Mouse (Mus musculus): Measurements from ENCODE around the gene Gart. TPM values are rescaled to one million over a fixed set of nuclear protein-coding genes. Genes with fewer than 3 reads are reported as not detected.

The Gart gene
- polyA plus RNA-seq, 1 experiment from 2014 or later, result 71.0 TPM

- 0 out of 2 replicates have a peak, but pooled peaks cover 6% of the 10 kb centered on the region for H3K4me1 ChIP-seq (replicated peaks; ENCODE audit: insufficient read depth, low read length)
- 18% methylated on average over 9 of the region's 9 CpGs for WGBS
- ATAC-seq (replicated peaks; ENCODE audit: low FRiP score, low read depth), result no peak
- no peaks in the 10 kb centered on the region for H3K36me3 ChIP-seq (ENCODE audit: insufficient read depth, low read length)
- TF ChIP-seq CTCF (IDR thresholded peaks at IDR 0.05; ENCODE audit: low read depth), result no peak
- DNase-seq (ENCODE audit: low spot score), result no peak
- no peaks in the 10 kb centered on the region for H3K27me3 ChIP-seq (ENCODE audit: insufficient read depth, low read length)
- H3K4me3 ChIP-seq (replicated peaks; ENCODE audit: low read depth, low read length), result peak overlapping the region; percentile 76
- peak overlapping the region; percentile 79 for H3K4me2 ChIP-seq (ENCODE audit: low read length)
- H3K9me3 ChIP-seq (replicated peaks; ENCODE audit: low read length), result no peaks in the 10 kb centered on the region
- no peak overlapping the region for H3K9ac ChIP-seq (ENCODE audit: low read depth, low read length)
- no peak overlapping the region for H3K27ac ChIP-seq
Measured at GRCm38 (mm10) chr16:91596397-91596778, 50.4 kb downstream of the Gart start.

DNA sequence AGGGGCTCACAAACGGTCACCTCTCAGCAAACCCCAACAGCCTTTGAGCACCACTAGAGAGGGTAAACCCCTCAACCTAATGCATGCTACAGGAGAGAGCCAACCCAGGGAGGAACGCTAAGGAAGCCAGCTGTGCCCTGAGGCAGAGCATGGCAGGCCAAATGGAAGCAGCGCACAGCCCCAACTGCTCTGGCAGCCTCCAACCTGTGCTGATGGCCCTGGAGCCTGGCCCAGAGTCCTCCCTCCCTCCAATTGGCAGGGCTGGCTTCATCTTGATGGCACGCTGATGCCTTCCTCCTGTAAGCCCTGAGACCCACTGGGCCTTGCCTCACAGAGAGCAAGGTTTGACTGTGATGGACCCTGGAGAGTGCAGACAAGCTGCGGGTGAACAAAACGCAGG, 51.7 kb downstream of the Gart start:
- Histone ChIP-seq H3K4me3 (replicated peaks; ENCODE audit: low read depth, low read length) (no peak overlapping the region), H3K9ac (ENCODE audit: low read depth, low read length) (no peak overlapping the region), H3K4me2 (ENCODE audit: low read length) (no peak overlapping the region), H3K27me3 (ENCODE audit: insufficient read depth, low read length) (no peaks in the 10 kb centered on the region), H3K36me3 (ENCODE audit: insufficient read depth, low read length) (no peaks in the 10 kb centered on the region), H3K27ac (no peak overlapping the region), H3K9me3 (replicated peaks; ENCODE audit: low read length) (no peaks in the 10 kb centered on the region), H3K4me1 (replicated peaks; ENCODE audit: insufficient read depth, low read length) (0 out of 2 replicates have a peak, but pooled peaks cover 9% of the 10 kb centered on the region)
- 77% methylated on average over 6 of the region's 6 CpGs for WGBS
- TF ChIP-seq CTCF (IDR thresholded peaks at IDR 0.05; ENCODE audit: low read depth), result no peak
- ATAC-seq (replicated peaks; ENCODE audit: low FRiP score, low read depth), result no peak
- DNase-seq (ENCODE audit: low spot score), result no peak

GRCm38 (mm10) chr16:91593262-91593661, 53.5 kb downstream of the Gart start:
- no peak for ATAC-seq (replicated peaks; ENCODE audit: low FRiP score, low read depth)
- H3K27me3 ChIP-seq (ENCODE audit: insufficient read depth, low read length), result no peaks in the 10 kb centered on the region

GRCm38 (mm10) chr16:91592162-91592561, 54.6 kb downstream of the Gart start:
- no peak overlapping the region for H3K9ac ChIP-seq (ENCODE audit: low read depth, low read length)
- no peak for TF ChIP-seq CTCF (IDR thresholded peaks at IDR 0.05; ENCODE audit: low read depth)
- DNase-seq (ENCODE audit: low spot score) (peak; percentile 45), ATAC-seq (replicated peaks; ENCODE audit: low FRiP score, low read depth) (no peak)
- peaks cover 14% of the 10 kb centered on the region; the same call in 1 of the 2 replicates for H3K4me1 ChIP-seq (replicated peaks; ENCODE audit: insufficient read depth, low read length)
- H3K4me2 ChIP-seq (ENCODE audit: low read length), result no peak overlapping the region
- no peak overlapping the region for H3K27ac ChIP-seq
- no peaks in the 10 kb centered on the region for H3K9me3 ChIP-seq (replicated peaks; ENCODE audit: low read length)
- no peaks in the 10 kb centered on the region for H3K27me3 ChIP-seq (ENCODE audit: insufficient read depth, low read length)
- no peak overlapping the region for H3K4me3 ChIP-seq (replicated peaks; ENCODE audit: low read depth, low read length)
- WGBS, result 46% methylated on average over 8 of the region's 8 CpGs
- H3K36me3 ChIP-seq (ENCODE audit: insufficient read depth, low read length), result no peaks in the 10 kb centered on the region

More at GRCm38 (mm10) chr16:91593262-91593661, 53.5 kb downstream of the Gart start:
- TF ChIP-seq CTCF (IDR thresholded peaks at IDR 0.05; ENCODE audit: low read depth), result no peak
- 30% methylated on average over 3 of the region's 3 CpGs for WGBS
- DNase-seq (ENCODE audit: low spot score), result no peak
- Histone ChIP-seq H3K9me3 (replicated peaks; ENCODE audit: low read length) (no peaks in the 10 kb centered on the region), H3K36me3 (ENCODE audit: insufficient read depth, low read length) (no peaks in the 10 kb centered on the region), H3K9ac (ENCODE audit: low read depth, low read length) (no peak overlapping the region), H3K4me2 (ENCODE audit: low read length) (no peak overlapping the region), H3K27ac (no peak overlapping the region), H3K4me1 (replicated peaks; ENCODE audit: insufficient read depth, low read length) (peaks cover 14% of the 10 kb centered on the region; the same call in 1 of the 2 replicates), H3K4me3 (replicated peaks; ENCODE audit: low read depth, low read length) (no peak overlapping the region)

GRCm38 (mm10) chr16:91588703-91589102, 58.0 kb downstream of the Gart start:
- no peak overlapping the region for H3K9ac ChIP-seq (ENCODE audit: low read depth, low read length)
- TF ChIP-seq CTCF (IDR thresholded peaks at IDR 0.05; ENCODE audit: low read depth), result no peak
- no peaks in the 10 kb centered on the region for H3K9me3 ChIP-seq (replicated peaks; ENCODE audit: low read length)
- H3K4me1 ChIP-seq (replicated peaks; ENCODE audit: insufficient read depth, low read length), result peaks cover 14% of the 10 kb centered on the region; the same call in 1 of the 2 replicates
- H3K27me3 ChIP-seq (ENCODE audit: insufficient read depth, low read length), result no peaks in the 10 kb centered on the region
- H3K4me2 ChIP-seq (ENCODE audit: low read length), result no peak overlapping the region
- WGBS, result 89% methylated on average over 3 of the region's 3 CpGs
- H3K36me3 ChIP-seq (ENCODE audit: insufficient read depth, low read length), result no peaks in the 10 kb centered on the region
- ATAC-seq (replicated peaks; ENCODE audit: low FRiP score, low read depth) (no peak), DNase-seq (ENCODE audit: low spot score) (no peak)
- H3K4me3 ChIP-seq (replicated peaks; ENCODE audit: low read depth, low read length), result no peak overlapping the region
- no peak overlapping the region for H3K27ac ChIP-seq

- no peak for TF ChIP-seq CTCF (IDR thresholded peaks at IDR 0.05; ENCODE audit: low read depth)
- no peaks in the 10 kb centered on the region for H3K9me3 ChIP-seq (replicated peaks; ENCODE audit: low read length)
- DNase-seq (ENCODE audit: low spot score) (no peak), ATAC-seq (replicated peaks; ENCODE audit: low FRiP score, low read depth) (no peak)
- H3K27me3 ChIP-seq (ENCODE audit: insufficient read depth, low read length), result no peaks in the 10 kb centered on the region
- H3K27ac ChIP-seq, result no peak overlapping the region
- no peak overlapping the region for H3K9ac ChIP-seq (ENCODE audit: low read depth, low read length)
- peaks cover 14% of the 10 kb centered on the region; the same call in 1 of the 2 replicates for H3K4me1 ChIP-seq (replicated peaks; ENCODE audit: insufficient read depth, low read length)
- H3K36me3 ChIP-seq (ENCODE audit: insufficient read depth, low read length), result no peaks in the 10 kb centered on the region
- WGBS, result 73% methylated on average over 6 of the region's 6 CpGs
- H3K4me2 ChIP-seq (ENCODE audit: low read length), result no peak overlapping the region
- H3K4me3 ChIP-seq (replicated peaks; ENCODE audit: low read depth, low read length), result no peak overlapping the region
Measured at GRCm38 (mm10) chr16:91587730-91588453, 58.9 kb downstream of the Gart start.

All from kidney, postnatal 0 days (tissue).